Mouse (Mus musculus) intestine, embryonic 15.5 days (tissue): ENCODE results near the gene Gcgr. TPM values are rescaled to one million over a fixed set of nuclear protein-coding genes. Genes with fewer than 3 reads are reported as not detected.

Experiments
- ATAC-seq: fragments of 200-750 bp; cut with Nextera tagmentation; 2 replicates; pipeline ENCODE4 v1.8.0; 2017; ENCODE audit warnings: moderate TSS enrichment, moderate library complexity
- H3K27ac ChIP-seq: fragments of 300-500 bp; sonication (generic); 2 replicates; pipeline ENCODE4 v1.5.1; 2015; ENCODE audit warnings: mild to moderate bottlenecking, inconsistent platforms
- H3K27me3 ChIP-seq: fragments of 300-500 bp; sonication (generic); replicated peaks from 2 replicates; pipeline ENCODE4 v1.6.1; 2015; ENCODE audit warnings: inconsistent platforms
- H3K36me3 ChIP-seq: fragments of 300-500 bp; sonication (generic); 2 replicates; pipeline ENCODE4 v1.6.1; 2015; ENCODE audit warnings: inconsistent platforms
- H3K4me1 ChIP-seq: fragments of 300-500 bp; sonication (generic); replicated peaks from 2 replicates; pipeline ENCODE4 v1.6.1; 2015; ENCODE audit warnings: inconsistent platforms
- H3K4me2 ChIP-seq: fragments of 300-500 bp; sonication (generic); replicated peaks from 2 replicates; pipeline ENCODE4 v1.6.1; 2015; ENCODE audit warnings: mild to moderate bottlenecking, inconsistent platforms
- H3K4me3 ChIP-seq: fragments of 300-500 bp; sonication (generic); replicated peaks from 2 replicates; pipeline ENCODE4 v1.5.1; 2015; ENCODE audit warnings: inconsistent platforms
- H3K9ac ChIP-seq: fragments of 300-500 bp; sonication (generic); 2 replicates; pipeline ENCODE4 v1.6.1; 2015; ENCODE audit warnings: inconsistent platforms
- H3K9me3 ChIP-seq: fragments of 300-500 bp; sonication (generic); 2 replicates; pipeline ENCODE4 v1.6.1; 2016; ENCODE audit warnings: inconsistent platforms
- WGBS: fragments of 180-500 bp; shearing (Covaris S2); methylation state at CpG from one replicate; pipeline ENCODE4 v1.1.7; 2015; 5-methylcytosine and 5-hydroxymethylcytosine counted together
- polyA plus RNA-seq: library from polyadenylated mRNA; unstranded; fragments of >200 nt; fragmentation: Nextera tagmentation; extraction: Ambion mirVana; gene quantifications from 2 replicates; pipeline ENCODE4 v1.2.1, GENCODE M21; 2015

Gene Gcgr
- polyA plus RNA-seq, 1 experiment from 2014 or later = 0.58 TPM

- Histone ChIP-seq H3K27me3 (no peaks in the 10 kb centered on the region), H3K4me3 (no peak overlapping the region), H3K4me1 (no peaks in the 10 kb centered on the region), H3K9me3 (no peaks in the 10 kb centered on the region), H3K27ac (no peak overlapping the region), H3K36me3 (peaks cover 60% of the 10 kb centered on the region), H3K4me2 (no peak overlapping the region), H3K9ac (no peak overlapping the region)
- no peak for ATAC-seq
- 91% methylated on average over 13 of the region's 13 CpGs for WGBS
These were observed 30.6 kb downstream of the Gcgr start for GRCm38 (mm10) chr11:120560952-120561728.

- H3K4me3 ChIP-seq = no peak overlapping the region
- no peak overlapping the region for H3K27ac ChIP-seq
- H3K27me3 ChIP-seq = no peaks in the 10 kb centered on the region
- H3K4me1 ChIP-seq = no peaks in the 10 kb centered on the region
- ATAC-seq = no peak
- no peaks in the 10 kb centered on the region for H3K9me3 ChIP-seq
- peaks cover 77% of the 10 kb centered on the region for H3K36me3 ChIP-seq
- 94% methylated on average over 13 of the region's 13 CpGs for WGBS
- H3K9ac ChIP-seq = no peak overlapping the region
- no peak overlapping the region for H3K4me2 ChIP-seq
These were observed 32.5 kb downstream of the Gcgr start for GRCm38 (mm10) chr11:120562949-120563348.

- 87% methylated on average over 9 of the region's 9 CpGs for WGBS
- H3K4me3 ChIP-seq = no peak overlapping the region
- peaks cover 3% of the 10 kb centered on the region; the same call in 1 of the 2 replicates for H3K4me1 ChIP-seq
- no peak for ATAC-seq
- H3K9ac ChIP-seq = no peak overlapping the region
- no peaks in the 10 kb centered on the region for H3K27me3 ChIP-seq
- H3K9me3 ChIP-seq = no peaks in the 10 kb centered on the region
- no peak overlapping the region for H3K4me2 ChIP-seq
- H3K36me3 ChIP-seq = peaks cover 88% of the 10 kb centered on the region
- H3K27ac ChIP-seq = no peak overlapping the region
These were observed 34.6 kb downstream of the Gcgr start for GRCm38 (mm10) chr11:120565114-120565513.

- H3K4me3 ChIP-seq = no peak overlapping the region
- H3K4me1 ChIP-seq = peaks cover 16% of the 10 kb centered on the region
- H3K36me3 ChIP-seq = peaks cover 68% of the 10 kb centered on the region
- WGBS = 94% methylated on average over 6 of the region's 6 CpGs
- no peak for ATAC-seq
- no peak overlapping the region for H3K9ac ChIP-seq
- H3K4me2 ChIP-seq = no peak overlapping the region
- H3K27me3 ChIP-seq = no peaks in the 10 kb centered on the region
- no peaks in the 10 kb centered on the region for H3K9me3 ChIP-seq
- no peak overlapping the region for H3K27ac ChIP-seq
These were observed 37.8 kb downstream of the Gcgr start for GRCm38 (mm10) chr11:120568324-120568723.

GRCm38 (mm10) chr11:120571122-120571521 is 40.6 kb downstream of the Gcgr start:
- Histone ChIP-seq H3K27ac (0 out of 2 replicates have a peak overlapping the region, but pooled peaks have one; percentile 34), H3K36me3 (peaks cover 42% of the 10 kb centered on the region), H3K9me3 (no peaks in the 10 kb centered on the region), H3K9ac (peak overlapping the region; percentile 93), H3K4me2 (peak overlapping the region; percentile 85), H3K4me3 (peak overlapping the region; percentile 96), H3K4me1 (peaks cover 21% of the 10 kb centered on the region), H3K27me3 (no peaks in the 10 kb centered on the region)
- WGBS = 63% methylated on average over 3 of the region's 3 CpGs
- ATAC-seq = no peak

- peak overlapping the region; percentile 93 for H3K9ac ChIP-seq
- H3K4me2 ChIP-seq = peak overlapping the region; percentile 85
- H3K4me3 ChIP-seq = peak overlapping the region; percentile 96
- H3K36me3 ChIP-seq = peaks cover 35% of the 10 kb centered on the region
- H3K27ac ChIP-seq = peak overlapping the region; percentile 85
- 6% methylated on average over 11 of the region's 11 CpGs for WGBS
- no peaks in the 10 kb centered on the region for H3K27me3 ChIP-seq
- no peaks in the 10 kb centered on the region for H3K9me3 ChIP-seq
- ATAC-seq = no peak
- H3K4me1 ChIP-seq = peaks cover 25% of the 10 kb centered on the region
These were observed 41.4 kb downstream of the Gcgr start for GRCm38 (mm10) chr11:120571754-120572416.

- peak; percentile 22 for ATAC-seq
- Histone ChIP-seq H3K36me3 (peaks cover 30% of the 10 kb centered on the region), H3K9me3 (no peaks in the 10 kb centered on the region), H3K27me3 (no peaks in the 10 kb centered on the region), H3K27ac (peak overlapping the region; percentile 85), H3K4me2 (peak overlapping the region; percentile 85), H3K4me1 (peaks cover 30% of the 10 kb centered on the region), H3K4me3 (peak overlapping the region; percentile 96), H3K9ac (peak overlapping the region; percentile 93)
- 0% methylated on average over 15 of the region's 24 CpGs for WGBS
These were observed 41.9 kb downstream of the Gcgr start for GRCm38 (mm10) chr11:120572417-120572751.

- Histone ChIP-seq H3K4me2 (peak within 1 kb of the TSS; percentile 85), H3K4me3 (peak within 1 kb of the TSS; percentile 96), H3K9ac (peak within 1 kb of the TSS; percentile 93), H3K27me3 (no peaks in the 10 kb centered on the region), H3K9me3 (no peaks in the 10 kb centered on the region), H3K36me3 (peaks cover 28% of the 10 kb centered on the region), H3K27ac (peak within 1 kb of the TSS; percentile 90), H3K4me1 (peaks cover 35% of the 10 kb centered on the region)
- under 1% methylated on average over 92 of the region's 94 CpGs for WGBS
- peak; percentile 96 for ATAC-seq
These were observed 42.5 kb downstream of the Gcgr start, which contains the start of gene P4hb for GRCm38 (mm10) chr11:120572752-120573584. P4hb (minus strand) TSS chr11:120573253.

- ATAC-seq = no peak
- no peaks in the 10 kb centered on the region for H3K27me3 ChIP-seq
- peak overlapping the region; percentile 68 for H3K4me2 ChIP-seq
- H3K9ac ChIP-seq = peak overlapping the region; percentile 78
- peaks cover 42% of the 10 kb centered on the region for H3K4me1 ChIP-seq
- WGBS = 0% methylated on average over 23 of the region's 23 CpGs
- peak overlapping the region; percentile 96 for H3K4me3 ChIP-seq
- H3K27ac ChIP-seq = peak overlapping the region; percentile 90
- peaks cover 28% of the 10 kb centered on the region for H3K36me3 ChIP-seq
- no peaks in the 10 kb centered on the region for H3K9me3 ChIP-seq
These were observed 43.2 kb downstream of the Gcgr start for GRCm38 (mm10) chr11:120573585-120574277.

GRCm38 (mm10) chr11:120574278-120574600 is 43.7 kb downstream of the Gcgr start:
- peaks cover 32% of the 10 kb centered on the region for H3K36me3 ChIP-seq
- H3K9me3 ChIP-seq = no peaks in the 10 kb centered on the region
- no peak for ATAC-seq
- H3K4me1 ChIP-seq = peaks cover 47% of the 10 kb centered on the region
- H3K4me3 ChIP-seq = peak overlapping the region; percentile 96
- peak overlapping the region; percentile 68 for H3K4me2 ChIP-seq
- peak overlapping the region; percentile 24; the same call in 1 of the 2 replicates for H3K27ac ChIP-seq
- peak overlapping the region; percentile 78 for H3K9ac ChIP-seq
- 36% methylated on average over 5 of the region's 5 CpGs for WGBS
- no peaks in the 10 kb centered on the region for H3K27me3 ChIP-seq

GRCm38 (mm10) chr11:120575046-120575445 is 44.5 kb downstream of the Gcgr start:
- H3K27me3 ChIP-seq = no peaks in the 10 kb centered on the region
- no peaks in the 10 kb centered on the region for H3K9me3 ChIP-seq
- 74% methylated on average over 2 of the region's 2 CpGs for WGBS
- ATAC-seq = no peak
- peaks cover 53% of the 10 kb centered on the region for H3K4me1 ChIP-seq
- no peak overlapping the region for H3K27ac ChIP-seq
- no peak overlapping the region for H3K4me3 ChIP-seq
- H3K36me3 ChIP-seq = peaks cover 30% of the 10 kb centered on the region
- H3K9ac ChIP-seq = no peak overlapping the region; the same call in 1 of the 2 replicates
- H3K4me2 ChIP-seq = no peak overlapping the region
